Mouse (Mus musculus): ENCODE data around the gene Clasp1. TPM values are rescaled to one million over a fixed set of nuclear protein-coding genes. Genes with fewer than 3 reads are reported as not detected.
A peak's percentile ranks its signal among the peaks of the same experiment; 100 is the strongest.

The Clasp1 gene
- polyA plus RNA-seq, 1 experiment from 2014 or later = 117 TPM

DNA sequence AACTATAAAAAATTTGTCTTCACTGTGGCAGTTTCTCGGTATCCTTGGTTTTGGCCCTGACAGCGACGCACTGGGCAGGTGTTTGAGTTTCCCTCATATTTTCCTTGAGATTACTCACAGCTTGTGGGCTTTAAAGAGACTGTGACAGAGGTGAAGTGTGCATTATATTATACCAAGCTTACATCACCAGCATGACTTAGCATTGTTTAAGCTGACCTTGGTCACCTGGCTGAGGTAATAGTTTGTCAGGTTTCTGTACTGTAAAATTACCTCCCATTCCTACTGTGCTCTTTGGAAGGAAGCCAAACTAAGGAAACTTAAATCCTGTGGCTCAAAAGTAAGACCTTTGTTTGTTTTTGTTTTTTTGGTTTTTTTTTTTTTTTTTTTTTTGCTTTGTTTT, 69.4 kb downstream of the Clasp1 start:
- no peak overlapping the region for H3K9ac ChIP-seq
- H3K4me2 ChIP-seq = peak overlapping the region; percentile 75
- ATAC-seq (ENCODE audit: low FRiP score) = no peak
- WGBS = 59% methylated on average over 3 of the region's 3 CpGs
- H3K36me3 ChIP-seq = peaks cover 19% of the 10 kb centered on the region
- no peak overlapping the region for H3K4me3 ChIP-seq
- H3K27me3 ChIP-seq = no peaks in the 10 kb centered on the region
- peak overlapping the region; percentile 66 for H3K27ac ChIP-seq
- no peaks in the 10 kb centered on the region for H3K9me3 ChIP-seq
- peaks cover 56% of the 10 kb centered on the region for H3K4me1 ChIP-seq (replicated peaks)

DNA sequence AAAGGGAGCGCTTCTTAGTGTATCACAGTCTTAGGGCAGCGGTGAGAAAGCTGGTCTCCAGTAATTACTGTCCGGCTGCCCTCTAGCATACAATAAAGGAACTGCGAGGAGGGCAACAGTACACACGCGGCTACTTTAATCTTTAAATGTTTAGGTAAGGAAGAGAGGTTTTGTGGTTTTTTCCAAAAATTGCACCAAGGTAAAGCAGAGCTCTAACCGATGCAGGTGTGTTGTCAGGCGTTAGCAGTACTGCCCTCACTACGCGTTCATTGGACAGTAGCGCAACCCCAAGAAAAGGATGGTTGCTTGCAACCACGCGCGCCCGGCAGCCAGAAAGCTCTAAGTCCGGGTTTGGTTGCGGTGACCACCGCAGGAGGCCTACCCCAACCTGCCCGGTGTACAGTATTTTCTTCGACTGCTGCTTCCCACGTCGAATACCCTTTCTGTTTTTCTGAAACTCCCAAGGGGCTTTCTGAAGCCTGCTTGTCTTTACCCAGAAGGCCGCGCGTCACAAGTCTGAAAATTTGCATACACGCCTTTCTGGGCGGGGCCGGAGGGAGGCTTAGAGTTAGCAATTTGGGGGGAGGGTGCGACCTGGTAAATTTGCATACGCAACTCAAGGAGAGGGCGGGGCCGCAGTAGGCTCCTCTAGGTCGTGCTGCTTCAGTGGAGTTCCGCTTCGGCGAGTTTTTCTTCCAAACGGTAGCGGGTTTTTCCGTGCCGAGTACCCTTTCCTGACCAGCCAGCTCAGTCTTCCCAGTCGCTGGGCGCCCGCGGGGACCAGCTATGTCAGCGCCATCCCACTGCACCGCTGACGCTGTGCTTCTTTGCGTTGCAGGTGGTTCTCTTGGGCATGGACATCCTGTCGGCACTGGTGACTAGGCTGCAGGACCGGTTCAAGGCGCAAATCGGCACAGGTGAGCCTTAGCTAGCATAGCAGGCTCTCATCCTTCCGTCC, 70.4 kb downstream of the Clasp1 start:
- H3K4me3 ChIP-seq = peak overlapping the region; percentile 42
- peak overlapping the region; percentile 73 for H3K9ac ChIP-seq
- no peaks in the 10 kb centered on the region for H3K9me3 ChIP-seq
- H3K27ac ChIP-seq = peak overlapping the region; percentile 93
- H3K4me1 ChIP-seq (replicated peaks) = peaks cover 51% of the 10 kb centered on the region
- ATAC-seq (ENCODE audit: low FRiP score) = peak; percentile 91
- peak overlapping the region; percentile 75 for H3K4me2 ChIP-seq
- peaks cover 28% of the 10 kb centered on the region for H3K36me3 ChIP-seq
- 1% methylated on average over 53 of the region's 53 CpGs for WGBS
- no peaks in the 10 kb centered on the region for H3K27me3 ChIP-seq

DNA sequence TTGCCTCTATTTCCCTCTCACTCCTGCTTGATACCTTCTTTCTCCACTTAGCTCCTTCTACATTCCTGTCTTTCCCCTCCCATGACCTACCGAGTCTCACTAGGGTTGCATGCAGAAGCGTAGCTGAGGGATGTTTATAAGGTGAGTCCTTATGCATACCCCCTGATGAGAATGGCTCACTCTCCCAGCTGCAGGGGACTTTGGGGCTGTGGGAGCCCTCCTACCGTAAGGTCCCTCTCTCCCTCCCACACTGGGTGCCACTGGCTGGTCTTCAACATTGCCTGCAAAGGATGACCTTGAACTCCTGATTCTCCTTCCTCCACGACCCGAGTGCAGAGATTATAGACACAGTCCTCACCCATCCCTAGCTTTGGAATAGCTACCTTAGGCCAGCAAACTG, 71.9 kb downstream of the Clasp1 start:
- Histone ChIP-seq H3K9ac (no peak overlapping the region), H3K36me3 (peaks cover 43% of the 10 kb centered on the region), H3K4me1 (replicated peaks) (peaks cover 40% of the 10 kb centered on the region), H3K4me2 (no peak overlapping the region), H3K27ac (no peak overlapping the region), H3K27me3 (no peaks in the 10 kb centered on the region), H3K9me3 (no peaks in the 10 kb centered on the region), H3K4me3 (no peak overlapping the region)
- WGBS = 96% methylated on average over 5 of the region's 5 CpGs
- ATAC-seq (ENCODE audit: low FRiP score) = no peak

DNA sequence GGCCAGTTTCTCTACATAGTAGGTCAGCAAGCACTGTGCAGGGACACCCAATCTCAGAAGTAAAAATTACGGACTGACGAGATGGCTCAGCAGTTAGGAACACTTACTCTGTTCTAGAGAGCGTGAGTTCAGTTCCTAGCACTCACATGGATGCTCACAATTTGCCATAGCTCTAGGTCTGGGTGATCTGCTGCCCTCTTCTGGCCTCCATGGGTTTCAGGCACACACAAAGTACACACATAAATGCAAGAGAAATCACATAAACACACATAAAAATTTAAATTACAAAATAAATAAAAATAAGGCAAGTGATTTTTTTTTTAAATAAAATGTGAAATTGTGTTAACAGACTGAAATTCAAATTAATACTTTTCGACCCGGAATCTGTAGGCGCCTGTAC, 77.2 kb downstream of the Clasp1 start:
- H3K27me3 ChIP-seq = no peaks in the 10 kb centered on the region
- no peak overlapping the region for H3K9ac ChIP-seq
- no peaks in the 10 kb centered on the region for H3K9me3 ChIP-seq
- 95% methylated on average over 6 of the region's 6 CpGs for WGBS
- no peak overlapping the region for H3K4me2 ChIP-seq
- H3K4me3 ChIP-seq = no peak overlapping the region
- H3K27ac ChIP-seq = no peak overlapping the region
- H3K4me1 ChIP-seq (replicated peaks) = no peaks in the 10 kb centered on the region
- no peak for ATAC-seq (ENCODE audit: low FRiP score)
- H3K36me3 ChIP-seq = peaks cover 80% of the 10 kb centered on the region

DNA sequence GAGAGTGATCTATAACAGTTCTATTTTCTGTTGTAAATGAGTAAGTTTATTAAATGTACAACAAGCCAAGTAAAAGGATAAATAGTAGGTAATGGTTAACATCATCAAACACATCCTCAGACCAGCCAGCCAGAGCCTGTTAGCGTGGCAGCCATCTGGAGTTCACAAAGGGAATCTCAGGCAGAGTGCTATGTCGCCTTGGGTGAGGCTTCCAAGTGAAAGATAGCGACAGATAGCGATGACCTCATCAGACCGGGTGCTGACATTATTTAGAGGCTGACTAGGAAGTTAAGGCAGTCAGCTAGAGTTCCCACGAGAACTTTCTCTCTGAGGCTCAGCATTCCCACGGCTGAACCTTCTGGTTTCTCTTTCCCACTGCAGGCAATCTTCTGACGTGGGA, 83.5 kb downstream of the Clasp1 start:
- no peaks in the 10 kb centered on the region for H3K27me3 ChIP-seq
- H3K4me1 ChIP-seq (replicated peaks) = no peaks in the 10 kb centered on the region
- no peaks in the 10 kb centered on the region for H3K9me3 ChIP-seq
- peaks cover 61% of the 10 kb centered on the region for H3K36me3 ChIP-seq
- no peak overlapping the region for H3K27ac ChIP-seq
- 85% methylated on average over 8 of the region's 8 CpGs for WGBS
- ATAC-seq (ENCODE audit: low FRiP score) = no peak
- no peak overlapping the region for H3K9ac ChIP-seq
- H3K4me3 ChIP-seq = no peak overlapping the region
- no peak overlapping the region for H3K4me2 ChIP-seq

DNA sequence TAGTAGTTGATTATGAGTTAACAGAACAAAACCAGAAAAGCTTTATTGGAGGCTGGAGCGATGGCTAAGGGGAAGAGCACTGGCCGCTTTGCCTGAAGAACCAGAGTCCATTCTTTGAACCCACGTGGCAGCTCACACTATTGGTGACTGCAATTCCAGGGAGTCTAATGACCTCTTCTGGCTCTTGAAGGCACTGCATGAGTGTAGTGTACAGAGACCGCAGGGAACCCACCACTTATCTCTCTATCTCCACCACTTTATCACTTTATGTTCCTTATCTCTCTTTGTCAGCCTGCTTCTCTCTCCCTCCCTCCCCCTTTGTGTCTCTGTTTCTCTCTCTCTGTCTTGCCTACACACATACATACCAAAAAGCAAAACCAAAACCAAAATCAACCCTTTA, 88.1 kb downstream of the Clasp1 start:
- Histone ChIP-seq H3K27me3 (no peaks in the 10 kb centered on the region), H3K27ac (no peak overlapping the region), H3K36me3 (peaks cover 26% of the 10 kb centered on the region), H3K9ac (no peak overlapping the region), H3K4me3 (no peak overlapping the region), H3K4me1 (replicated peaks) (peaks cover 8% of the 10 kb centered on the region), H3K4me2 (no peak overlapping the region), H3K9me3 (no peaks in the 10 kb centered on the region)
- ATAC-seq (ENCODE audit: low FRiP score) = peak; percentile 52; the same call in 1 of the 2 replicates
- WGBS = 48% methylated on average over 4 of the region's 4 CpGs

DNA sequence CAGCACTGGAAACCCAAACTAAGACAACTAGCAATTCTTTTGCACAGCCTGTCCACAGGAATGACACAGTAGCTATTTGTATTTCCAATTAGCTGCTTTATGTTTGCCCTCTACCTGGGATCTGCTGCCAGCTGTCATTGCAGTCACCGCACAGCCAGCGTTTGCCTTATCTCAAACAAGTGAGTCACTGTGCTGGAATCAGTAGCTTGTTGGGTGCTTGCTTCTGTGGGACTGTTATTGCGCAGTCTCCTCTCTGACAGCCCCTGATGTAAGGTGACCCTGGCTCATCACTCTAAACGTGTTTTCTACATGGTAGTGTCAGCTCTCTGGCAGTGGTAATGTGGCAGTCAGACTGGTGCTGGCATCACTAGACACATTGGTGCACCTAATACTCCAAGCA, 90.4 kb downstream of the Clasp1 start:
- no peak; the same call in 1 of the 2 replicates for ATAC-seq (ENCODE audit: low FRiP score)
- Histone ChIP-seq H3K9me3 (no peaks in the 10 kb centered on the region), H3K4me2 (no peak overlapping the region), H3K4me1 (replicated peaks) (peaks cover 12% of the 10 kb centered on the region), H3K27me3 (no peaks in the 10 kb centered on the region), H3K36me3 (peaks cover 8% of the 10 kb centered on the region; the same call in 1 of the 2 replicates), H3K9ac (no peak overlapping the region), H3K4me3 (no peak overlapping the region), H3K27ac (no peak overlapping the region)
- WGBS = 89% methylated on average over 4 of the region's 4 CpGs

DNA sequence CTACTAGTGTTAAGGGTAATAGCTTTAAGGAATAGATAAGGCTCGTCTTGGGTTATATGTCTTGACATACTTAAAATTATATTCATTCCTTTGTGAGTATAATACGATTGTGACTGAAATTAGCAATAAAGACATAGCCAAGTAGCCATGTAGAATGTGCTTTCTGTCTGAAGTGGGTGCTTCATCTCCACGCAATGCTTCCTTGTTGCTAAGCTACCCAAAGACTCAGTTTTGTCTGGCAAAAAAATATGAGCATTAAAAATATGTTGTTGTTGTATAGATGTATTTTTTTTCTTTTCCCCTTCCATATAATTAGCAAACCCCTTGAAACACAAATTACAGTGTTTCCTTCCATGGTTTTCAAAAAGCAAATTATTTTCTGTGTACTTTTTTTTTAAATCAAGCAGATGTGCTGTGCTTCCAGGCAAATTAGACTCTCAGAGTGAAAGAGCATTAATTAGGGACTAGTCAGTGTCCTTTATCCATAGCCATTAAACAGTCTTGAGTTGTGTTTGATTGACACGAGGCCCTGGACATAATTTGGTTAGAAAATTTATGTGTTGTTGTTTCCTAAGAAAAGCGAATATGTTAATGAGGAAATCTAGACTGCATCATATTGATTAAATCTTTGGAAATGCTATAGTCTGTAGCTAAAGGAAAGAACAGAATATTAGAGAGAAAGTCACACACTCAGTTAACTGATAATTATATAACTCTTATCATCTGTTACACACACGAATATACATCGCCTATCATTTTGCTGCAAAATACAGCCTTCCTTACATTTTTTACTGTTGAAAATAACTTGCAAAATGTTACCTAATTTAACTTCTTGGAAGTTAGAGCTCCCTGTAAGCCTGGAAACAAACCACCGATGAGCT, 91.9 kb downstream of the Clasp1 start:
- no peak overlapping the region; the same call in 1 of the 2 replicates for H3K9ac ChIP-seq
- WGBS = 79% methylated on average over 8 of the region's 8 CpGs

DNA sequence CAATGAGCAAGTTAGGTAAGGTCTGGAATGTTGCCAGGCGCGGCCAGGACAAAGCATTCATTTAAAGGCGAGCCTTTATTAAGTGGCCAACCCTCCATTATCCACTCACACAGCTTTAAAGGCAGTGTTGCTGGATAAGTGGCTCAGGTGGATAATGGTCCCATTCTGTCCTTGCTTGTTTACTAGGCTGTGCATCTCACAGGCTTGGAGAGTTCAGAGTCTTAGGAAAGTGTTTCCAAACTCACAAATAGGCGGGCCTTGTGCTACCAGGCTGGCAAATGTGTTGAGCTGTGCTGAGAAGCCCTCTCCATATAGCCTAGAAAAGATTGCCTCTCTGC, 92.5 kb downstream of the Clasp1 start:
- no peak overlapping the region for H3K4me3 ChIP-seq
- H3K9me3 ChIP-seq = no peaks in the 10 kb centered on the region
- H3K36me3 ChIP-seq = no peaks in the 10 kb centered on the region; the same call in 1 of the 2 replicates
- peaks cover 12% of the 10 kb centered on the region for H3K4me1 ChIP-seq (replicated peaks)
- no peak overlapping the region; the same call in 1 of the 2 replicates for H3K9ac ChIP-seq
- no peak overlapping the region for H3K4me2 ChIP-seq
- H3K27me3 ChIP-seq = no peaks in the 10 kb centered on the region
- 0 out of 2 replicates have a peak overlapping the region, but pooled peaks have one; percentile 35 for H3K27ac ChIP-seq
- 72% methylated on average over 4 of the region's 4 CpGs for WGBS
- ATAC-seq (ENCODE audit: low FRiP score) = no peak

More for the DNA sequence above, 91.9 kb downstream of the Clasp1 start:
- Histone ChIP-seq H3K36me3 (peaks cover 2% of the 10 kb centered on the region; the same call in 1 of the 2 replicates), H3K4me2 (no peak overlapping the region), H3K4me3 (no peak overlapping the region), H3K9me3 (no peaks in the 10 kb centered on the region), H3K27me3 (no peaks in the 10 kb centered on the region), H3K4me1 (replicated peaks) (peaks cover 12% of the 10 kb centered on the region), H3K27ac (no peak overlapping the region)
- no peak for ATAC-seq (ENCODE audit: low FRiP score)

DNA sequence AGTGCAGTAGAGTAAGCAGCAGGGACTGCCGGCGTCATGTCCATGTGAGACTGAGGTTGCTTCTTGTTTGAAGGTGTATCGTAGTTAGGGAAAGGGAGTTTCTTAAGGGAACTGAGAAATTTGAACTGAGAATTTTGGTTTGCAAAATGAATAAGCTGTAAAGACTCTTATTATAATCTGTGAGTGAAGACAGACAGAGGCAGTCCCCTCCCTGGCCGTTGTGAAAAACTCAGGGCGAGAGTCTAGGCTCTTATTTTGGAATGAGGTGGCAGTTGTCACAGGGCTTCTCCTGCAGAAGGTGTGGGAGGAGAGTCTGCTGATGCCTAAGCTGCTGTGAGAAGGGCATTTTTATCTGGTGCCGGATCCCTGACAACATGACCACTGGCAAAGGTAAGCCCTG, 92.8 kb downstream of the Clasp1 start:
- Histone ChIP-seq H3K4me3 (no peak overlapping the region), H3K4me2 (no peak overlapping the region), H3K27me3 (no peaks in the 10 kb centered on the region), H3K4me1 (replicated peaks) (peaks cover 12% of the 10 kb centered on the region), H3K9ac (no peak overlapping the region), H3K9me3 (no peaks in the 10 kb centered on the region), H3K36me3 (no peaks in the 10 kb centered on the region; the same call in 1 of the 2 replicates), H3K27ac (0 out of 2 replicates have a peak overlapping the region, but pooled peaks have one; percentile 35)
- 89% methylated on average over 6 of the region's 6 CpGs for WGBS
- no peak for ATAC-seq (ENCODE audit: low FRiP score)

DNA sequence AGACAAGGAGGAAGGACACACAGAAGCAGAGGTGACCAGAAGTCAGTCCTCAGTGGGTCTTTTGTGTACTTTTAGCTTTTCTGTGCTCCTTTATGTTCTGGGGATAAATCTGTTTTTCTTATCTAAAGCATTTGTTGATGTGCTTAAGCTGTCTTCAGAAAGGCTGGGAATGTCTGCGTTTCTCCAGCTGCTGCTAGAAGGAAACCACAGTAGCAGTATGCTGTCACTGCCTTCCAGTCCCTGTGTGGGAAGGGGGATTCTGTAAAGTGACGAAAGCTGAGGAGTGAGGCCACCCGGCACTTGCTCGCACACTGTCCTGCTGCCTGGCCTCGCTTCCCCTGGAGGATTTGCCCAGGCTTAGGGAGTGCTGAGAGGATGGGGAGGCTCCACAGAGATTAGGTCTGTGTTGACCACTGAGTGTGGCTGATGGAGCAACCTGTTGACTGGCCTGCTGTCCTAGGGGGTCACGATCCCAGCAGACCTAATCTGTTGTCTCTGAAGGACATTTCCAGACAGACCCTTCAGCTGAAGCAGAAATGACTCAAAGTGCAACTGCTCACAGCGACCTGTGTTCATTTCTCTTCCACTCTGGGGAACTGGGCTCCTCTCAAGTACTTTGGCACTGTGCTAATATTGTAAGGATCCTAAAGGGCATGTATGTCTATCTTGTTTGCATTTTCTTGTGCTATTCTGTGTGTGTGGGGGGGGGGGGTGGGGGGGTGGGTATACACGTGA, 93.6 kb downstream of the Clasp1 start:
- Histone ChIP-seq H3K4me2 (no peak overlapping the region), H3K36me3 (no peaks in the 10 kb centered on the region; the same call in 1 of the 2 replicates), H3K9ac (no peak overlapping the region), H3K27me3 (no peaks in the 10 kb centered on the region), H3K4me3 (no peak overlapping the region), H3K9me3 (no peaks in the 10 kb centered on the region), H3K4me1 (replicated peaks) (peaks cover 12% of the 10 kb centered on the region), H3K27ac (0 out of 2 replicates have a peak overlapping the region, but pooled peaks have one; percentile 35)
- 87% methylated on average over 8 of the region's 8 CpGs for WGBS
- no peak for ATAC-seq (ENCODE audit: low FRiP score)
